Mouse (Mus musculus) olfactory bulb, adult 2 months (tissue): Measurements from ENCODE around the gene Fnbp1. TPM values are rescaled to one million over a fixed set of nuclear protein-coding genes. Genes with fewer than 3 reads are reported as not detected.

Source experiments
- H3K27ac ChIP-seq: fragments of 200-500 bp; 2 replicates; pipeline ENCODE4 v1.5.1; 2012; ENCODE audit warnings: low read depth, low read length; ENCODE audit not compliant: insufficient read depth
- H3K4me1 ChIP-seq: fragments of 200-500 bp; 2 replicates; pipeline ENCODE4 v1.6.1; 2012; ENCODE audit warnings: low read length; ENCODE audit not compliant: control insufficient read depth, insufficient read depth
- H3K4me3 ChIP-seq: fragments of 200-500 bp; 2 replicates; pipeline ENCODE4 v1.5.1; 2012; ENCODE audit warnings: mild to moderate bottlenecking, low read depth, low read length, moderate library complexity; ENCODE audit not compliant: insufficient read depth
- CTCF ChIP-seq: fragments of 200-500 bp; IDR thresholded peaks from 2 replicates; pipeline ENCODE4 v1.5.1; 2012; ENCODE audit warnings: low read depth, mild to moderate bottlenecking, low read length, moderate library complexity; ENCODE audit not compliant: insufficient read depth
- POLR2A ChIP-seq: fragments of 200-500 bp; IDR thresholded peaks from 2 replicates; pipeline ENCODE4 v1.6.1; 2012; ENCODE audit warnings: mild to moderate bottlenecking, low read depth, low read length, moderate library complexity; ENCODE audit not compliant: insufficient read depth
- WGBS: fragments of 180-500 bp; shearing (Covaris S2); methylation state at CpG from one replicate; pipeline ENCODE4 v1.1.7; 2018; 5-methylcytosine and 5-hydroxymethylcytosine counted together
- polyA plus RNA-seq: library from polyadenylated mRNA; stranded (reverse); fragments of >200 nt; gene quantifications from 2 replicates; pipeline ENCODE4 v1.2.4, GENCODE M21; 2012; ENCODE audit warnings: low replicate concordance; ENCODE audit not compliant: missing spikeins, insufficient read depth, insufficient read length

Gene Fnbp1
- polyA plus RNA-seq, 1 experiment = 1,096 TPM

GRCm38 (mm10) chr2:31121131-31121693 is 20.6 kb downstream of the Fnbp1 start:
- 88% methylated on average over 7 of the region's 7 CpGs for whole genome bisulfite sequencing
- Histone ChIP-seq H3K27ac (no peak overlapping the region), H3K4me1 (peaks cover 7% of the 10 kb centered on the region), H3K4me3 (no peak overlapping the region)
- TF ChIP-seq CTCF (no peak), POLR2A (no peak)

DNA sequence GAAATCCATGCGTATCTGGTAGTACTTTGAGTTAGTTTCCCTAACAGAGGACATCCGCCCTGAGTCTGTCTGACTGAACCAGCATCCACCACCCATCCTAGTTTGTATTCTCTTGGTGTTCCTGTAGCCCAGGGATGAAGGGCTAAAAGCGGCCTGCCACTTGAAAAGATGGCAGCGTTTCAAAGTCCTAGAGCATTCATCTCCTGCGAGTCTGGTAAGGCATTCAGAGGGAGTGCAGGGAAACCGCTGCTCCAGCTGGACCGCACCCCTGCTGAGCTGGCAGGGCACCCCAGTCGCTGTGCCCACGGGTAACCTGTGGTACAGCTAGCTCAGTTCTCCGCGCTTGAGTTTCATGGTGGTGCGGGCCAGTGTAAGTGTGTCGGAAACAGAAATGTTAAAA is 22.0 kb downstream of the Fnbp1 start:
- H3K4me3 ChIP-seq = no peak overlapping the region
- 0 out of 2 replicates have a peak overlapping the region, but pooled peaks have one; percentile 33 for H3K27ac ChIP-seq
- TF ChIP-seq POLR2A (no peak), CTCF (no peak)
- 42% methylated on average over 13 of the region's 13 CpGs for WGBS
- peaks cover 5% of the 10 kb centered on the region for H3K4me1 ChIP-seq

DNA sequence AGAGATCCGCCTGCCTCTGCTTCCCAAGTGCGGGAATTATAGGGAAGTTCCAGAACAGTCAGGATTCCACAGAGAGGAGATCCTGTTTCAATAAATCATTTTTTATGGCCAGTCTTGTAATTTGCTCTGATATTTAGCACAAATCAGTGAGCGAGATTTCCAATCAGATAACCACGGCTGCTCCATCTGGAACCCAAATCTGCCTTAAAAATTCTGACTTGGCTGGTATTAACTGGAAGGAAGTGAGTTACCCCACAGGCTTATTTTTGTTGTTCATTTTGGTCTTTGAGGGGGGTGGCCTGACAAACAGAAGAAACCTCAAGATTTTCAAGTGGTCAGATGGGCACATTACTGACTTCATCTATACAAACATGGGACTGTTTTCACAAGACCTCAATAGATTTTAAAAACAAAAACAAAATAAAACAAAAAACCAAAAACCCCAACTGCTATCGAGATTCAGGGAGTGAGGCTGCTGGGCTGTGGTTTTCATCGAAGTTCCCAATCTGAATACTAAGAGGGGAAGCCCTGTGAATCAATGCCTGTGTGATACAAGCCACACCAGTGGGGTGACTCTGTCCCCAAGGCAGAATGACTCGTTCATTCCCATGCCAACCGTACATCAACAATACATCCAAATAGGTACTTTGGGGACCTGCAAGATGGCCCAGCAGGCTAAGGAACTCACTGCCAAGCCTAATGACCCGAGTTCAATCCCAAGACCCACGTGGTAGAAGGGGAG is 23.0 kb downstream of the Fnbp1 start:
- 68% methylated on average over 10 of the region's 10 CpGs for WGBS
- peaks cover 3% of the 10 kb centered on the region for H3K4me1 ChIP-seq
- no peak overlapping the region for H3K4me3 ChIP-seq
- TF ChIP-seq CTCF (no peak), POLR2A (no peak)
- peak overlapping the region; percentile 33; the same call in 1 of the 2 replicates for H3K27ac ChIP-seq

- WGBS = 67% methylated on average over 3 of the region's 3 CpGs
- Histone ChIP-seq H3K4me1 (peaks cover 3% of the 10 kb centered on the region), H3K4me3 (no peak overlapping the region), H3K27ac (no peak overlapping the region)
- TF ChIP-seq CTCF (no peak), POLR2A (no peak)
Measured at GRCm38 (mm10) chr2:31118211-31118610, 23.6 kb downstream of the Fnbp1 start.

DNA sequence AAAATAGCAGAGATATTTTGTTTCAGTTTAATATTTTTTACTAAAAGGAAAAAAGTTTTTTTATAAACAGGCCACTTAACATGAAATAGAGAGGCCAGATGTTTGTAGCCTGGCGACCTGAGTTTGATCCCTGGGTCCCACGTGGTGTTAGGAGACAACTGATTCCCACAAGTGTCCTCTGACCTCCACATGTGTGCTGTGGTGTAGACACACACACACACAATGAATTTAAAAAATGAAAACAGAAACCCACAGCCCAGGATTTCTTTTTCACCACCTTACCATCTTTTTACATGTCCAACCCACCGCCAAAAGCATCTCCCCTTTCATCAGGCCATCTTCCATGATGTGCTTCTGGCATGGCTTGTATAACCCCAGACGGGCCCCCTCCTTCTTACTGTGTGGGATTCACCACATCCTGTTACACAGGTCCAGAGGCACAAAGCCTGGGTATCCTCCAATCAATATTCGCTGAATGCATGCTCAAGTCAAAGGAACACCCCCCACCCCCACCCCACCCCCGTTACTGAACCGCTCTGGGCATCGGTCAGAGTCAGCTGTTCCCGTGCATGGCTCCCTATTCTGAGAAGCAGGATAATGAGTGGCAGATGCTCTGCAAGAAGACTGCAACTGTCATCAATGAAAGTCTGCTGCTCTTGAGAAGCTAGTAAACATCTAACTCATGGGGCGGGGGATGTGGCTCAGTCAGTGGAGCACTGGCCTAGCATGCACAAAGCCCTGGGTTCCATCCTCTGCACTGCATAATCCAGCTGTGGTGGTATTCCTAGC is 25.7 kb downstream of the Fnbp1 start:
- peaks cover 3% of the 10 kb centered on the region for H3K4me1 ChIP-seq
- 80% methylated on average over 10 of the region's 10 CpGs for WGBS
- TF ChIP-seq POLR2A (no peak), CTCF (no peak)
- H3K4me3 ChIP-seq = no peak overlapping the region
- H3K27ac ChIP-seq = no peak overlapping the region

GRCm38 (mm10) chr2:31115091-31115942 is 26.5 kb downstream of the Fnbp1 start:
- no peak overlapping the region for H3K27ac ChIP-seq
- TF ChIP-seq POLR2A (no peak), CTCF (no peak)
- no peak overlapping the region for H3K4me3 ChIP-seq
- WGBS = 89% methylated on average over 10 of the region's 10 CpGs
- peaks cover 3% of the 10 kb centered on the region for H3K4me1 ChIP-seq

DNA sequence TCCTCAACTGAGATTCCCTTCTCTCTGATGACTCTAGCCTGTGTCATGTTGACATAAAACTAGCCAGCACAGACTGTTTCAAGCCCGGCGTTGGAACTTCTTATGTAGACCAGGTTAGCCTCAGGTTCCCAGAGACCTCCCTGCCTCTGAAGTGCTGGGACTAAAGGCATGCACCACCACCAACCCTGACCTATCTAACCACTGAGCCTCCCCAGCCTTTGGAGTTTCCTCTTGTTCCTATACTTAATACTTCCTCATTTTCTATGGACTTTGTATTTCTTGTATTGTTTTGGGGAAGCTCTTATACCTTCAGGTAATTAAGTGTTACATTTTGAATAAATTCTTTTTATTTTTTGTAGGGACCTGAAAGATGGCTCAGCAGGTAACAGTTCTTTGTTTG is 27.6 kb downstream of the Fnbp1 start:
- Histone ChIP-seq H3K4me3 (no peak overlapping the region), H3K27ac (no peak overlapping the region), H3K4me1 (no peaks in the 10 kb centered on the region)
- 95% methylated on average over 2 of the region's 2 CpGs for WGBS
- no peak for TF ChIP-seq CTCF
- TF ChIP-seq POLR2A = no peak

GRCm38 (mm10) chr2:31111685-31112084 is 30.1 kb downstream of the Fnbp1 start:
- Histone ChIP-seq H3K27ac (no peak overlapping the region), H3K4me3 (no peak overlapping the region), H3K4me1 (peaks cover 8% of the 10 kb centered on the region)
- WGBS = 31% methylated on average over 6 of the region's 6 CpGs
- TF ChIP-seq POLR2A = no peak
- no peak for TF ChIP-seq CTCF
